ENCODE assay signal across 11 mouse cellular contexts in genomic region chr14:30635219-30635910, GRCm38 (mm10). TPM values are rescaled to one million over a fixed set of nuclear protein-coding genes. Genes with fewer than 3 reads are reported as not detected.
DNase-seq lines count a peak whose midpoint lies in the region; ATAC-seq and TF ChIP-seq lines count a peak whose summit lies in the region.
"Had no signal": no experiment of that assay in that cellular context is flagged by ENCODE, and none has a peak within 500 bp of the region (broad histone marks: within the 10 kb centered on the region; RNA-seq: fewer than 3 reads in every experiment).

No protein-coding gene starts in this region.

- no peak for TF ChIP-seq POLR2A in spleen, adult 2 months (IDR thresholded peaks at IDR 0.05; ENCODE audit: low read depth, low read length)
- no peak for TF ChIP-seq POLR2A in bone marrow, adult 2 months (IDR thresholded peaks at IDR 0.05; ENCODE audit: borderline replicate concordance, control insufficient read depth, low read depth, low read length)

- H3K4me3 ChIP-seq in spleen, adult 2 months (ENCODE audit: extremely low read depth, insufficient read depth, insufficient read length) = no peak overlapping the region
- H3K4me3 ChIP-seq in bone marrow, adult 2 months (replicated peaks; ENCODE audit: control insufficient read depth, low read depth, low read length) = no peak overlapping the region
- H3K4me3 ChIP-seq: lung, embryonic 15.5 days had no signal

- 76% methylated on average over 13 of the region's 13 CpGs for WGBS in spleen, adult 2 months
- WGBS in bone marrow, adult 2 months = 79% methylated on average over 13 of the region's 13 CpGs

- H3K27ac ChIP-seq in spleen, adult 2 months (ENCODE audit: insufficient read depth, low read length) = peak overlapping the region; percentile 74
- H3K27ac ChIP-seq in bone marrow, adult 2 months (ENCODE audit: control insufficient read depth, insufficient read depth, low read depth, low read length, poor library complexity) = peak overlapping the region; percentile 16
- H3K27ac ChIP-seq: lung, embryonic 15.5 days had no signal

- H3K4me1 ChIP-seq in spleen, adult 2 months (ENCODE audit: control insufficient read depth, insufficient read depth, insufficient read length) = peaks cover 22% of the 10 kb centered on the region
- peaks cover 10% of the 10 kb centered on the region for H3K4me1 ChIP-seq in bone marrow, adult 2 months (ENCODE audit: control insufficient read depth, insufficient read depth, low read length)

- no peaks in the 10 kb centered on the region for H3K27me3 ChIP-seq in spleen, adult 2 months (ENCODE audit: control insufficient read depth, insufficient read depth, low read length)
- H3K27me3 ChIP-seq: lung, embryonic 15.5 days had no signal

- DNase-seq in spleen, adult 2 months (ENCODE audit: low read depth in 1 of 2, low spot score in 2 of 2) = peak in 1 of 2 experiments; percentile 38
- DNase-seq in spleen, postnatal 14 days (ENCODE audit: low spot score in 2 of 2) = no peak
- peak; percentile 87 for DNase-seq in kidney, postnatal 14 days
- no peak for DNase-seq in cerebellum, postnatal 36 days
- DNase-seq in neural tube, embryonic 10.5 days (ENCODE audit: extremely low spot score, low spot score) = no peak
- DNase-seq: cerebellum, postnatal 14 days; gastrocnemius, postnatal 14 days; midbrain, embryonic 14.5 days had no signal

- TF ChIP-seq CTCF in spleen, adult 2 months (IDR thresholded peaks at IDR 0.05; ENCODE audit: extremely low read depth, insufficient read depth, insufficient read length, insufficient replicate concordance) = no peak
- no peak for TF ChIP-seq CTCF in bone marrow, adult 2 months (IDR thresholded peaks at IDR 0.05; ENCODE audit: control insufficient read depth, insufficient read depth, low read length)

- H3K36me3 ChIP-seq in spleen, adult 2 months (ENCODE audit: control insufficient read depth, insufficient read depth, low read length) = no peaks in the 10 kb centered on the region
- H3K36me3 ChIP-seq: lung, embryonic 15.5 days had no signal

- no peak for ATAC-seq in frontal cortex, adult (ENCODE audit: low TSS enrichment)

RNA-seq across cellular contexts. Expression of gene Prkcd, which starts 9.4 kb away (rescaled TPM):
- 187 and 226 TPM in 2 replicates for polyA plus RNA-seq in spleen, adult 2 months (2012; rRNA removed)
- 67.1 and 177 TPM in 2 replicates for polyA plus RNA-seq in bone marrow, adult 2 months (2011; ENCODE audit: insufficient read depth, insufficient read length, low replicate concordance, missing spikeins)

RNA-seq across cellular contexts. Expression of gene Rft1, which starts 18.8 kb away (rescaled TPM):
- 8.5 and 8.6 TPM in 2 replicates for polyA plus RNA-seq in spleen, adult 2 months (2012; rRNA removed)
- 3.1 and 4.9 TPM in 2 replicates for polyA plus RNA-seq in bone marrow, adult 2 months (2011; ENCODE audit: insufficient read depth, insufficient read length, low replicate concordance, missing spikeins)
